Mouse (Mus musculus) kidney, postnatal 36 days (tissue): ENCODE measurements around the gene Rab1b.

Source experiments
- DNase-seq, 2 experiments: peaks; one replicate each; pipeline ENCODE4 v3.0.0; 2021 to 2022; ENCODE audit warnings: mixed read lengths in 2 of 2

Rab1b gene

DNA sequence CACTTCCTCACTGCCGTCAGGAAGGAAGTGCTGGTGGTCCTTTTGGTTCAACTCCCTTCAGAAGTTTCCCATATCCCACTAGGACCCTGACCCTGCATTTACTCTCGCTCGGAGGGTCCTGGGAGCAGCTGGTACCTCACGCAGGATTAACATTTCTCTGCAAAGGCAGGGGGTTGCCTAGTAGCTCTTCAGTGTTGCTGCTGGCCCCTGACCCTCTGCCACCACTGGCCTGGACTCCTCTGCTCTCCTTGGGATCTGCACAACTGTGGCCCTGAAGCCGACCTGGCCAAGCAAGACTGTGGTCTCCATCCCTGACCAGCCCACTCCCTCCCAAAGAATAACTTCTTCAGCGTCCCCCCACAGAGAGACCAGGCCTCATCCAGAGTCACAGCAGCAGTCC is 57.5 kb downstream of the Rab1b start:
- DNase-seq: no peak
